Mouse (Mus musculus): ENCODE results near the gene Parva. TPM values are rescaled to one million over a fixed set of nuclear protein-coding genes. Genes with fewer than 3 reads are reported as not detected.

Gene Parva
- polyA plus RNA-seq, 1 experiment: 78.3 TPM

GRCm38 (mm10) chr7:112490825-112491224 is 63.5 kb downstream of the Parva start:
- Histone ChIP-seq H3K4me1 (ENCODE audit: control insufficient read depth, insufficient read depth, low read length) (peaks cover 15% of the 10 kb centered on the region), H3K27me3 (replicated peaks; ENCODE audit: control insufficient read depth, insufficient read depth, low read length) (no peaks in the 10 kb centered on the region), H3K36me3 (ENCODE audit: control insufficient read depth, insufficient read depth, low read length) (no peaks in the 10 kb centered on the region), H3K4me3 (ENCODE audit: insufficient read depth, low read depth, low read length) (no peak overlapping the region), H3K27ac (ENCODE audit: insufficient read depth, low read depth, low read length) (no peak overlapping the region)
- DNase-seq: no peak
- WGBS: 65% methylated on average over 2 of the region's 2 CpGs
- no peak for TF ChIP-seq CTCF (conservative IDR thresholded peaks at IDR 0.05; ENCODE audit: insufficient read depth, insufficient read length, low read depth, low read length)
- no peak for TF ChIP-seq POLR2A (IDR thresholded peaks at IDR 0.05; ENCODE audit: low read depth, low read length)

DNA sequence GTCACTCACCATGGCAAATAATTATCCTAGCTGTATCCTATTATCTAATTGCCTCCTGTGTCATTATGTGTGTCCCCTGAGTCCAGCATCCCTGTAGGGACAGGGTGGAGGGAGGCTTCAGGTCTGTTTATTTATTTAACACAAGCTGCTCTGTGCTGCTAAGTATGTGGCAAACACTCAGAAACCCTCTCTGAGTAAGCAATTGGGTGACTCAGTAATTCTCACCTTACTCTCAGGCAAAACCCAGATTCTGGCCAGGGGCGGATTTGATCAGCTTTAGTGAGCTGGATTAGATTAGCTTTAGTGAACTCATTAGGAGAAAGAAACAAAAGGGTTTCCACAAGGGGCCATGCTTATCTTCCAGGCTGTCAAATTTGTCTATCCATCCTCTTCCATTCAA is 64.4 kb downstream of the Parva start:
- 82% methylated on average over 1 of the region's 1 CpGs for WGBS
- no peak overlapping the region for H3K27ac ChIP-seq (ENCODE audit: insufficient read depth, low read depth, low read length)
- H3K4me3 ChIP-seq (ENCODE audit: insufficient read depth, low read depth, low read length): no peak overlapping the region
- H3K4me1 ChIP-seq (ENCODE audit: control insufficient read depth, insufficient read depth, low read length): peaks cover 21% of the 10 kb centered on the region
- TF ChIP-seq POLR2A (IDR thresholded peaks at IDR 0.05; ENCODE audit: low read depth, low read length) (no peak), CTCF (conservative IDR thresholded peaks at IDR 0.05; ENCODE audit: insufficient read depth, insufficient read length, low read depth, low read length) (no peak)
- no peaks in the 10 kb centered on the region for H3K36me3 ChIP-seq (ENCODE audit: control insufficient read depth, insufficient read depth, low read length)
- DNase-seq: no peak
- no peaks in the 10 kb centered on the region for H3K27me3 ChIP-seq (replicated peaks; ENCODE audit: control insufficient read depth, insufficient read depth, low read length)

DNA sequence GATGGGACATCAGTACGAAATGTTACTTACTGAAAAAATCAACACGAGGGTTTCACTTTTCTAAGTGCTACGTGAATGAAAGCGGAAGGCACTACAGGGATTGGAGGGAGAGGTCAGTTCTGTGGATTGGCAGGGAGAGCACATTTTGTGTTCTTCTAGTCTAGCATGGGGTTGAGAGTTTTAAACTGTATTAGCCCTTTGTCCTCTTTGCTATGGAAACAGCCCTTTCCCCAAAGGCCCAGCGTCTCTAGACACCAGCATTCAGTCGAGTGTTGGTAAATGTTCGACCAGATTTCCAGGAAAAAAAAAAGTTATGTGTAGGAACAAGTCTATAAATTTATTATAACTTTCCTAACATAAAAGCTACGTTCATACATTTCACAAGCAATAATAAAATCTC is 68.6 kb downstream of the Parva start:
- Histone ChIP-seq H3K4me1 (ENCODE audit: control insufficient read depth, insufficient read depth, low read length) (peaks cover 30% of the 10 kb centered on the region), H3K27ac (ENCODE audit: insufficient read depth, low read depth, low read length) (peak overlapping the region; percentile 1), H3K4me3 (ENCODE audit: insufficient read depth, low read depth, low read length) (no peak overlapping the region), H3K27me3 (replicated peaks; ENCODE audit: control insufficient read depth, insufficient read depth, low read length) (no peaks in the 10 kb centered on the region), H3K36me3 (ENCODE audit: control insufficient read depth, insufficient read depth, low read length) (no peaks in the 10 kb centered on the region)
- TF ChIP-seq CTCF (conservative IDR thresholded peaks at IDR 0.05; ENCODE audit: insufficient read depth, insufficient read length, low read depth, low read length) (no peak), POLR2A (IDR thresholded peaks at IDR 0.05; ENCODE audit: low read depth, low read length) (no peak)
- 42% methylated on average over 8 of the region's 8 CpGs for WGBS
- peak; percentile 86 for DNase-seq

DNA sequence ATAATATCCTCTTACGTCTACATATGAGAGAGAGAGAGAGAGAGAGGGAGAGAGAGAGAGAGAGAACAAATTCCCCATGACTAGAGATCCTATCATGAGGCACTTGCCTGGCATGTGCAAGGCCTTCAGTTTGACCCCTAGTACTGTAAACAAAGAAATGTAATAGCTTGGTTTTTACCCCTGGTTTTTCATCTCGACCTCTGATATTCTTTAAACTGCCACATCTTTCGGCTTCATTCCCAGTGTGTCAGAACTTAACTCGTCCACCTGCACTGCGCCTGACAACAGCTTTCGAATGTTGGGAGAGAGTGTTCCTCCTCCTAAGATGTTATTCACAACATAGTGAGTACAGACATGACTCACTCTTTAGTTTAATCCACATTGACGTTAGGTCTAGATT is 69.6 kb downstream of the Parva start:
- 52% methylated on average over 7 of the region's 7 CpGs for WGBS
- DNase-seq: no peak
- Histone ChIP-seq H3K4me1 (ENCODE audit: control insufficient read depth, insufficient read depth, low read length) (peaks cover 34% of the 10 kb centered on the region), H3K27ac (ENCODE audit: insufficient read depth, low read depth, low read length) (no peak overlapping the region), H3K4me3 (ENCODE audit: insufficient read depth, low read depth, low read length) (no peak overlapping the region), H3K36me3 (ENCODE audit: control insufficient read depth, insufficient read depth, low read length) (no peaks in the 10 kb centered on the region), H3K27me3 (replicated peaks; ENCODE audit: control insufficient read depth, insufficient read depth, low read length) (no peaks in the 10 kb centered on the region)
- TF ChIP-seq POLR2A (IDR thresholded peaks at IDR 0.05; ENCODE audit: low read depth, low read length): no peak
- no peak for TF ChIP-seq CTCF (conservative IDR thresholded peaks at IDR 0.05; ENCODE audit: insufficient read depth, insufficient read length, low read depth, low read length)

- no peak for DNase-seq
- no peaks in the 10 kb centered on the region for H3K27me3 ChIP-seq (replicated peaks; ENCODE audit: control insufficient read depth, insufficient read depth, low read length)
- no peak overlapping the region for H3K4me3 ChIP-seq (ENCODE audit: insufficient read depth, low read depth, low read length)
- H3K4me1 ChIP-seq (ENCODE audit: control insufficient read depth, insufficient read depth, low read length): peaks cover 44% of the 10 kb centered on the region
- H3K27ac ChIP-seq (ENCODE audit: insufficient read depth, low read depth, low read length): no peak overlapping the region
- 53% methylated on average over 9 of the region's 9 CpGs for WGBS
- H3K36me3 ChIP-seq (ENCODE audit: control insufficient read depth, insufficient read depth, low read length): no peaks in the 10 kb centered on the region
- TF ChIP-seq CTCF (conservative IDR thresholded peaks at IDR 0.05; ENCODE audit: insufficient read depth, insufficient read length, low read depth, low read length): no peak
- no peak for TF ChIP-seq POLR2A (IDR thresholded peaks at IDR 0.05; ENCODE audit: low read depth, low read length)
These were observed 71.4 kb downstream of the Parva start for GRCm38 (mm10) chr7:112498591-112499301.

DNA sequence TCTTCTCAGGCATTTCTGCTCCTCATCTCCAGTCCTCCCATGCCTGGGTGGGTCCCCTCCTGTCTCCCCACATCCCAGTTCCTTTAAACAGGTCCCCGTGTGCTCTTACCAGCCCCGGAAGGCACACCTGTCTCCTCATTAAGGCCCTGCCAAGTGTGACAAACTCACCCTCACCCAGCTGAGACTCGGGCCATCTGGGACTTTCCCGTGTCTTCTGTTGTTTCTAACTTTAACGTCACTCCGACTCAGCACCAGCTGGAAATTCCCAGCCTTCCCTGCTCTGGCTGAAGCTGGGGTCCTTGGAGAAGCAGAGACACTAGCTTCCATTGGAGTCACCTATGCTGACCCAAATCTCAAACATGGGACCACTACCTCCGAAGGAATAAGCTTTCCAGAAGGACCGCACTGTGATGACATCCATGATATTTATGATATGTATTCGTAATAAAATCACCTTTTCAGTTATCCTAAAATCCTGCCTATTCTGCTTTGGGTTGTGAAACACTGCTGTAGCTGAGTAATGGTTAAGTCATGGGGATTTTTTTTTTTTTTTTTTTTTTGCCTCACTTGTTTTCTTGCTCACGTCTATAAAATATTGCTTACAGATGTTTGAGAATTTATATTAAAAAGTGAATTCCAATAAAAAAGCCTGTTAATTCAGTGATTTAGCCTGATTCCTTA is 72.3 kb downstream of the Parva start:
- TF ChIP-seq POLR2A (IDR thresholded peaks at IDR 0.05; ENCODE audit: low read depth, low read length) (no peak), CTCF (conservative IDR thresholded peaks at IDR 0.05; ENCODE audit: insufficient read depth, insufficient read length, low read depth, low read length) (no peak)
- 34% methylated on average over 10 of the region's 10 CpGs for WGBS
- Histone ChIP-seq H3K4me1 (ENCODE audit: control insufficient read depth, insufficient read depth, low read length) (peaks cover 41% of the 10 kb centered on the region), H3K27me3 (replicated peaks; ENCODE audit: control insufficient read depth, insufficient read depth, low read length) (no peaks in the 10 kb centered on the region), H3K4me3 (ENCODE audit: insufficient read depth, low read depth, low read length) (no peak overlapping the region), H3K27ac (ENCODE audit: insufficient read depth, low read depth, low read length) (no peak overlapping the region), H3K36me3 (ENCODE audit: control insufficient read depth, insufficient read depth, low read length) (no peaks in the 10 kb centered on the region)
- no peak for DNase-seq

GRCm38 (mm10) chr7:112500134-112500490 is 72.8 kb downstream of the Parva start:
- Histone ChIP-seq H3K36me3 (ENCODE audit: control insufficient read depth, insufficient read depth, low read length) (no peaks in the 10 kb centered on the region), H3K27me3 (replicated peaks; ENCODE audit: control insufficient read depth, insufficient read depth, low read length) (no peaks in the 10 kb centered on the region), H3K4me3 (ENCODE audit: insufficient read depth, low read depth, low read length) (no peak overlapping the region), H3K27ac (ENCODE audit: insufficient read depth, low read depth, low read length) (no peak overlapping the region), H3K4me1 (ENCODE audit: control insufficient read depth, insufficient read depth, low read length) (peaks cover 36% of the 10 kb centered on the region)
- DNase-seq: no peak
- WGBS: 39% methylated on average over 7 of the region's 7 CpGs
- TF ChIP-seq POLR2A (IDR thresholded peaks at IDR 0.05; ENCODE audit: low read depth, low read length) (no peak), CTCF (conservative IDR thresholded peaks at IDR 0.05; ENCODE audit: insufficient read depth, insufficient read length, low read depth, low read length) (no peak)
